Mouse (Mus musculus): ENCODE results near the gene Cmtm7.

DNA sequence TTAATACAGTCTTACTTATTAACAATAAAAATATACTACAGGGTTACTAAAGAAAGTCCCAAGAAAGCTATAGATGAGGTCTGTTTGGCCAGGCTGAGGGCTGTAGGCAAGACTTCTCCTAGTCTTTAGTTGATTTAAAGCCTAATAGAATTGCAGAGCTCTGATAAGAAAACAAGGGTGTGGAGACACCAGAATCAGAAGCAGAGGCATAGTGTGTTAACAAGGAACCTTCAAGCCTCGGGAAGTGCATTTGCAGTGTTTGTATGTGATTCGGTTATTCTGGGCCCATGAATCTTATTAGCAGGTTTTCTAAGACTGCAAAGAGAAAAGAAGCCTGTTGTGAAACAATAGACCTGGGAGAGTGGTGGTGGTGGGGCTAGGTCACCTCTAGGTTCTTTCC, 48.4 kb downstream of the Cmtm7 start:
- TF ChIP-seq POLR2A (IDR thresholded peaks at IDR 0.05; ENCODE audit: low read depth, low read length) = no peak
- TF ChIP-seq CTCF (IDR thresholded peaks at IDR 0.05; ENCODE audit: extremely low read depth, insufficient read depth, insufficient read length, insufficient replicate concordance) = no peak
